Mouse (Mus musculus): ENCODE data around the gene Gm43064.

GRCm38 (mm10) chr3:103864200-103864599, 54.8 kb downstream of the Gm43064 start:
- TF ChIP-seq CTCF (IDR thresholded peaks at IDR 0.05), result no peak
- no peak for TF ChIP-seq EP300 (IDR thresholded peaks at IDR 0.05)
